Mouse (Mus musculus): ENCODE results near the gene Ttc23. TPM values are rescaled to one million over a fixed set of nuclear protein-coding genes. Genes with fewer than 3 reads are reported as not detected.

Gene Ttc23
- polyA plus RNA-seq, 1 experiment, result 2.2 TPM

GRCm38 (mm10) chr7:67718804-67719203 is 71.6 kb downstream of the Ttc23 start:
- Histone ChIP-seq H3K27me3 (ENCODE audit: control insufficient read depth, insufficient read depth, low read length) (no peaks in the 10 kb centered on the region), H3K36me3 (ENCODE audit: control insufficient read depth, insufficient read depth, low read length) (no peaks in the 10 kb centered on the region; the same call in 1 of the 2 replicates), H3K27ac (ENCODE audit: insufficient read depth, low read depth, low read length) (no peak overlapping the region), H3K4me3 (ENCODE audit: low read depth, low read length) (no peak overlapping the region), H3K4me1 (ENCODE audit: control insufficient read depth, insufficient read depth, insufficient read length, low read length) (peaks cover 6% of the 10 kb centered on the region; the same call in 1 of the 2 replicates)
- 72% methylated on average over 8 of the region's 8 CpGs for WGBS
- TF ChIP-seq POLR2A (IDR thresholded peaks at IDR 0.05; ENCODE audit: low read depth, low read length), result no peak

GRCm38 (mm10) chr7:67722163-67722562 is 75.0 kb downstream of the Ttc23 start:
- Histone ChIP-seq H3K4me3 (ENCODE audit: low read depth, low read length) (no peak overlapping the region), H3K27me3 (ENCODE audit: control insufficient read depth, insufficient read depth, low read length) (no peaks in the 10 kb centered on the region), H3K4me1 (ENCODE audit: control insufficient read depth, insufficient read depth, insufficient read length, low read length) (no peaks in the 10 kb centered on the region), H3K36me3 (ENCODE audit: control insufficient read depth, insufficient read depth, low read length) (0 out of 2 replicates have a peak, but pooled peaks cover 2% of the 10 kb centered on the region), H3K27ac (ENCODE audit: insufficient read depth, low read depth, low read length) (no peak overlapping the region)
- no peak for TF ChIP-seq POLR2A (IDR thresholded peaks at IDR 0.05; ENCODE audit: low read depth, low read length)
- no peak for TF ChIP-seq CTCF (IDR thresholded peaks at IDR 0.05; ENCODE audit: extremely low read depth, insufficient read length, insufficient replicate concordance, low read depth, low read length)
- WGBS, result 78% methylated on average over 2 of the region's 2 CpGs

- H3K36me3 ChIP-seq (ENCODE audit: control insufficient read depth, insufficient read depth, low read length), result 0 out of 2 replicates have a peak, but pooled peaks cover 2% of the 10 kb centered on the region
- no peak overlapping the region for H3K27ac ChIP-seq (ENCODE audit: insufficient read depth, low read depth, low read length)
- H3K27me3 ChIP-seq (ENCODE audit: control insufficient read depth, insufficient read depth, low read length), result no peaks in the 10 kb centered on the region
- H3K4me1 ChIP-seq (ENCODE audit: control insufficient read depth, insufficient read depth, insufficient read length, low read length), result no peaks in the 10 kb centered on the region
- H3K4me3 ChIP-seq (ENCODE audit: low read depth, low read length), result no peak overlapping the region
- WGBS, result 78% methylated on average over 4 of the region's 4 CpGs
- TF ChIP-seq CTCF (IDR thresholded peaks at IDR 0.05; ENCODE audit: extremely low read depth, insufficient read length, insufficient replicate concordance, low read depth, low read length), result no peak
- no peak for TF ChIP-seq POLR2A (IDR thresholded peaks at IDR 0.05; ENCODE audit: low read depth, low read length)
These were observed 77.3 kb downstream of the Ttc23 start for GRCm38 (mm10) chr7:67724536-67724935.

- Histone ChIP-seq H3K4me1 (ENCODE audit: control insufficient read depth, insufficient read depth, insufficient read length, low read length) (no peaks in the 10 kb centered on the region), H3K4me3 (ENCODE audit: low read depth, low read length) (no peak overlapping the region), H3K27ac (ENCODE audit: insufficient read depth, low read depth, low read length) (no peak overlapping the region), H3K27me3 (ENCODE audit: control insufficient read depth, insufficient read depth, low read length) (no peaks in the 10 kb centered on the region), H3K36me3 (ENCODE audit: control insufficient read depth, insufficient read depth, low read length) (0 out of 2 replicates have a peak, but pooled peaks cover 2% of the 10 kb centered on the region)
- no peak for TF ChIP-seq CTCF (IDR thresholded peaks at IDR 0.05; ENCODE audit: extremely low read depth, insufficient read length, insufficient replicate concordance, low read depth, low read length)
- TF ChIP-seq POLR2A (IDR thresholded peaks at IDR 0.05; ENCODE audit: low read depth, low read length), result no peak
- 89% methylated on average over 9 of the region's 9 CpGs for WGBS
These were observed 77.8 kb downstream of the Ttc23 start for GRCm38 (mm10) chr7:67725016-67725415.

GRCm38 (mm10) chr7:67728203-67728602 is 81.0 kb downstream of the Ttc23 start:
- no peaks in the 10 kb centered on the region for H3K4me1 ChIP-seq (ENCODE audit: control insufficient read depth, insufficient read depth, insufficient read length, low read length)
- H3K36me3 ChIP-seq (ENCODE audit: control insufficient read depth, insufficient read depth, low read length), result 0 out of 2 replicates have a peak, but pooled peaks cover 2% of the 10 kb centered on the region
- no peak overlapping the region for H3K27ac ChIP-seq (ENCODE audit: insufficient read depth, low read depth, low read length)
- no peak overlapping the region for H3K4me3 ChIP-seq (ENCODE audit: low read depth, low read length)
- 90% methylated on average over 4 of the region's 4 CpGs for WGBS
- no peaks in the 10 kb centered on the region for H3K27me3 ChIP-seq (ENCODE audit: control insufficient read depth, insufficient read depth, low read length)
- TF ChIP-seq POLR2A (IDR thresholded peaks at IDR 0.05; ENCODE audit: low read depth, low read length) (no peak), CTCF (IDR thresholded peaks at IDR 0.05; ENCODE audit: extremely low read depth, insufficient read length, insufficient replicate concordance, low read depth, low read length) (no peak)

- 88% methylated on average over 4 of the region's 4 CpGs for WGBS
These were observed 81.6 kb downstream of the Ttc23 start for GRCm38 (mm10) chr7:67728809-67729208.

GRCm38 (mm10) chr7:67730431-67731110 is 83.4 kb downstream of the Ttc23 start:
- H3K36me3 ChIP-seq (ENCODE audit: control insufficient read depth, insufficient read depth, low read length), result no peaks in the 10 kb centered on the region
- H3K4me3 ChIP-seq (ENCODE audit: low read depth, low read length), result no peak overlapping the region
- WGBS, result 54% methylated on average over 5 of the region's 5 CpGs
- TF ChIP-seq CTCF (IDR thresholded peaks at IDR 0.05; ENCODE audit: extremely low read depth, insufficient read length, insufficient replicate concordance, low read depth, low read length), result no peak
- TF ChIP-seq POLR2A (IDR thresholded peaks at IDR 0.05; ENCODE audit: low read depth, low read length), result no peak
- H3K27ac ChIP-seq (ENCODE audit: insufficient read depth, low read depth, low read length), result no peak overlapping the region
- H3K27me3 ChIP-seq (ENCODE audit: control insufficient read depth, insufficient read depth, low read length), result no peaks in the 10 kb centered on the region
- H3K4me1 ChIP-seq (ENCODE audit: control insufficient read depth, insufficient read depth, insufficient read length, low read length), result no peaks in the 10 kb centered on the region

More at GRCm38 (mm10) chr7:67728809-67729208, 81.6 kb downstream of the Ttc23 start:
- H3K4me1 ChIP-seq (ENCODE audit: control insufficient read depth, insufficient read depth, insufficient read length, low read length), result no peaks in the 10 kb centered on the region
- TF ChIP-seq CTCF (IDR thresholded peaks at IDR 0.05; ENCODE audit: extremely low read depth, insufficient read length, insufficient replicate concordance, low read depth, low read length) (no peak), POLR2A (IDR thresholded peaks at IDR 0.05; ENCODE audit: low read depth, low read length) (no peak)
- no peak overlapping the region for H3K4me3 ChIP-seq (ENCODE audit: low read depth, low read length)
- H3K36me3 ChIP-seq (ENCODE audit: control insufficient read depth, insufficient read depth, low read length), result 0 out of 2 replicates have a peak, but pooled peaks cover 2% of the 10 kb centered on the region
- H3K27ac ChIP-seq (ENCODE audit: insufficient read depth, low read depth, low read length), result no peak overlapping the region
- no peaks in the 10 kb centered on the region for H3K27me3 ChIP-seq (ENCODE audit: control insufficient read depth, insufficient read depth, low read length)
